Mouse (Mus musculus) bone marrow, adult 2 months (tissue): ENCODE measurements around the gene Bcas3.

Experiments used
- CTCF ChIP-seq: fragments of 200-500 bp; IDR thresholded peaks from 2 replicates; pipeline ENCODE4 v1.5.1; 2011; ENCODE audit warnings: low read length, control low read depth; ENCODE audit not compliant: control insufficient read depth, insufficient read depth
- POLR2A ChIP-seq: fragments of 200-500 bp; IDR thresholded peaks from 2 replicates; pipeline ENCODE4 v1.6.1; 2011; ENCODE audit warnings: low read depth, mild to moderate bottlenecking, control low read depth, low read length, borderline replicate concordance; ENCODE audit not compliant: control insufficient read depth

DNA sequence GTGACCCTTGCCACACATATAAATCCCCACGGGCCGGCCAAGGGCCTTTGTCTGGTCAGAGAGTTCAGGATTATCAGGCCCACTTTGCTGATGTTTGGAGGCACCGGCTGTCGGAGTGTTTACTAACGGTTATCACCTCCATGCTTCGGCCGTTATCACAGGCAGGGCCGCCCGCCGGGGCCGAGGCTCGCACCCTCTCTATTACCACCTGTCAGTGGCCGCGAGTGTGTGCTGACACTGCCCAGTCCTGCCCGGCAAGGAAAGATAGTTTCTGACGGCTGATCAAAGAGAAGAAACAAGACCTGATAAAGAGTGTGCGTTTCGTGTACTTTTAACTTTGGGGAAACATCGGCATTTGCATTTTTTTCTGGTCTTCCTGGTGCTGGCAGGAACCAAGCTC lies 446.9 kb downstream of the Bcas3 start:
- no peak for TF ChIP-seq CTCF
- TF ChIP-seq POLR2A: no peak
